Mouse (Mus musculus) forebrain, embryonic 13.5 days (tissue): ENCODE results near the gene Lcn2. TPM values are rescaled to one million over a fixed set of nuclear protein-coding genes. Genes with fewer than 3 reads are reported as not detected.
A peak's percentile ranks its signal among the peaks of the same experiment; 100 is the strongest.

Experiments used
- ATAC-seq: fragments of 200-750 bp; cut with Nextera tagmentation; 2 replicates; pipeline ENCODE4 v1.8.0; 2017
- H3K27ac ChIP-seq: fragments of 300-500 bp; sonication (generic); 2 replicates; pipeline ENCODE4 v1.5.1; 2015; ENCODE audit warnings: inconsistent platforms, mild to moderate bottlenecking, moderate library complexity
- H3K27me3 ChIP-seq: fragments of 300-500 bp; sonication (generic); 2 replicates; pipeline ENCODE4 v1.6.1; 2015; ENCODE audit warnings: mild to moderate bottlenecking, inconsistent platforms
- H3K36me3 ChIP-seq: fragments of 300-500 bp; sonication (generic); 2 replicates; pipeline ENCODE4 v1.6.1; 2015; ENCODE audit warnings: mild to moderate bottlenecking, inconsistent platforms; ENCODE audit not compliant: poor library complexity, severe bottlenecking
- H3K4me1 ChIP-seq: fragments of 300-500 bp; sonication (generic); 2 replicates; pipeline ENCODE4 v1.6.1; 2015; ENCODE audit warnings: inconsistent platforms
- H3K4me2 ChIP-seq: fragments of 300-500 bp; sonication (generic); 2 replicates; pipeline ENCODE4 v1.6.1; 2015; ENCODE audit warnings: inconsistent platforms, mild to moderate bottlenecking, moderate library complexity
- H3K4me3 ChIP-seq: fragments of 300-500 bp; sonication (generic); 2 replicates; pipeline ENCODE4 v1.5.1; 2015; ENCODE audit warnings: mild to moderate bottlenecking, inconsistent platforms
- H3K9ac ChIP-seq: fragments of 300-500 bp; sonication (generic); 2 replicates; pipeline ENCODE4 v1.6.1; 2015; ENCODE audit warnings: mild to moderate bottlenecking, inconsistent platforms
- H3K9me3 ChIP-seq: fragments of 300-500 bp; sonication (generic); replicated peaks from 2 replicates; pipeline ENCODE4 v1.6.1; 2016; ENCODE audit warnings: inconsistent platforms
- WGBS: fragments of 180-500 bp; shearing (Covaris S2); methylation state at CpG from one replicate; pipeline ENCODE4 v1.1.7; 2015; 5-methylcytosine and 5-hydroxymethylcytosine counted together
- polyA plus RNA-seq: library from polyadenylated mRNA; unstranded; fragments of >200 nt; fragmentation: Nextera tagmentation; extraction: Ambion mirVana; gene quantifications from 2 replicates; pipeline ENCODE4 v1.2.1, GENCODE M21; 2015

Lcn2 gene
- polyA plus RNA-seq = 0.20 TPM in 1 of 2 replicates, not detected in the other

- no peak for ATAC-seq
- WGBS = 72% methylated on average over 4 of the region's 5 CpGs
- H3K9ac ChIP-seq = no peak within 1 kb of the TSS; the same call in 1 of the 2 replicates
Observed at GRCm38 (mm10) chr2:32387706-32388490, at the start of gene Lcn2. TSS of gene Lcn2 (minus strand) at chr2:32388252.

GRCm38 (mm10) chr2:32437612-32438166 lies 49.6 kb upstream of the Lcn2 start:
- Histone ChIP-seq H3K4me3 (no peak overlapping the region), H3K9ac (0 out of 2 replicates have a peak overlapping the region, but pooled peaks have one; percentile 30), H3K36me3 (no peaks in the 10 kb centered on the region), H3K27ac (peak overlapping the region; percentile 85), H3K4me1 (peaks cover 51% of the 10 kb centered on the region), H3K4me2 (peak overlapping the region; percentile 6; the same call in 1 of the 2 replicates), H3K27me3 (no peaks in the 10 kb centered on the region), H3K9me3 (no peaks in the 10 kb centered on the region)
- WGBS = 72% methylated on average over 2 of the region's 2 CpGs
- ATAC-seq = no peak

More at GRCm38 (mm10) chr2:32387706-32388490, at the start of gene Lcn2:
- H3K27ac ChIP-seq = no peak within 1 kb of the TSS
- no peaks in the 10 kb centered on the region for H3K9me3 ChIP-seq
- H3K27me3 ChIP-seq = peaks cover 11% of the 10 kb centered on the region
- no peak within 1 kb of the TSS for H3K4me3 ChIP-seq
- H3K36me3 ChIP-seq = no peaks in the 10 kb centered on the region
- no peak within 1 kb of the TSS for H3K4me2 ChIP-seq
- H3K4me1 ChIP-seq = no peaks in the 10 kb centered on the region

- Histone ChIP-seq H3K9ac (0 out of 2 replicates have a peak overlapping the region, but pooled peaks have one; percentile 30), H3K4me2 (peak overlapping the region; percentile 6; the same call in 1 of the 2 replicates), H3K27me3 (no peaks in the 10 kb centered on the region), H3K36me3 (no peaks in the 10 kb centered on the region), H3K4me3 (no peak overlapping the region), H3K9me3 (no peaks in the 10 kb centered on the region), H3K27ac (peak overlapping the region; percentile 85), H3K4me1 (peaks cover 52% of the 10 kb centered on the region)
- 27% methylated on average over 3 of the region's 3 CpGs for WGBS
- ATAC-seq = peak; percentile 82
Observed at GRCm38 (mm10) chr2:32436686-32437372, 48.8 kb upstream of the Lcn2 start.

- peak overlapping the region; percentile 46 for H3K4me3 ChIP-seq
- no peaks in the 10 kb centered on the region for H3K9me3 ChIP-seq
- peak; percentile 96 for ATAC-seq
- H3K9ac ChIP-seq = peak overlapping the region; percentile 75
- WGBS = 5% methylated on average over 18 of the region's 18 CpGs
- H3K27ac ChIP-seq = peak overlapping the region; percentile 84
- H3K36me3 ChIP-seq = 0 out of 2 replicates have a peak, but pooled peaks cover 5% of the 10 kb centered on the region
- no peaks in the 10 kb centered on the region for H3K27me3 ChIP-seq
- peaks cover 45% of the 10 kb centered on the region for H3K4me1 ChIP-seq
- peak overlapping the region; percentile 79 for H3K4me2 ChIP-seq
Observed at GRCm38 (mm10) chr2:32430701-32431676, 42.9 kb upstream of the Lcn2 start.

- ATAC-seq = no peak
- Histone ChIP-seq H3K9me3 (no peaks in the 10 kb centered on the region), H3K4me3 (peak overlapping the region; percentile 31), H3K9ac (peak overlapping the region; percentile 47), H3K27ac (peak overlapping the region; percentile 82), H3K27me3 (no peaks in the 10 kb centered on the region), H3K36me3 (0 out of 2 replicates have a peak, but pooled peaks cover 5% of the 10 kb centered on the region), H3K4me2 (peak overlapping the region; percentile 79), H3K4me1 (peaks cover 54% of the 10 kb centered on the region)
- 69% methylated on average over 4 of the region's 4 CpGs for WGBS
Observed at GRCm38 (mm10) chr2:32429215-32429891, 41.3 kb upstream of the Lcn2 start.

GRCm38 (mm10) chr2:32428262-32428722 lies 40.2 kb upstream of the Lcn2 start:
- H3K27me3 ChIP-seq = no peaks in the 10 kb centered on the region
- H3K4me3 ChIP-seq = peak overlapping the region; percentile 31
- peak; percentile 86 for ATAC-seq
- peaks cover 65% of the 10 kb centered on the region for H3K4me1 ChIP-seq
- H3K9me3 ChIP-seq = no peaks in the 10 kb centered on the region
- WGBS = 27% methylated on average over 8 of the region's 8 CpGs
- H3K36me3 ChIP-seq = 0 out of 2 replicates have a peak, but pooled peaks cover 5% of the 10 kb centered on the region
- peak overlapping the region; percentile 82 for H3K27ac ChIP-seq
- H3K9ac ChIP-seq = peak overlapping the region; percentile 47; the same call in 1 of the 2 replicates
- peak overlapping the region; percentile 79 for H3K4me2 ChIP-seq

GRCm38 (mm10) chr2:32427720-32428119 lies 39.7 kb upstream of the Lcn2 start:
- peak overlapping the region; percentile 82 for H3K27ac ChIP-seq
- no peak for ATAC-seq
- peak overlapping the region; percentile 47; the same call in 1 of the 2 replicates for H3K9ac ChIP-seq
- 0 out of 2 replicates have a peak, but pooled peaks cover 5% of the 10 kb centered on the region for H3K36me3 ChIP-seq
- H3K4me1 ChIP-seq = peaks cover 71% of the 10 kb centered on the region
- H3K27me3 ChIP-seq = no peaks in the 10 kb centered on the region
- WGBS = 81% methylated on average over 5 of the region's 5 CpGs
- H3K9me3 ChIP-seq = no peaks in the 10 kb centered on the region
- H3K4me2 ChIP-seq = peak overlapping the region; percentile 79
- H3K4me3 ChIP-seq = peak overlapping the region; percentile 31; the same call in 1 of the 2 replicates

- no peak overlapping the region for H3K4me2 ChIP-seq
- H3K27ac ChIP-seq = no peak overlapping the region
- no peaks in the 10 kb centered on the region for H3K27me3 ChIP-seq
- no peak for ATAC-seq
- no peaks in the 10 kb centered on the region for H3K9me3 ChIP-seq
- H3K36me3 ChIP-seq = peaks cover 7% of the 10 kb centered on the region
- no peak overlapping the region for H3K4me3 ChIP-seq
- 97% methylated on average over 1 of the region's 1 CpGs for WGBS
- no peak overlapping the region for H3K9ac ChIP-seq
- H3K4me1 ChIP-seq = peaks cover 66% of the 10 kb centered on the region
Observed at GRCm38 (mm10) chr2:32426141-32426540, 38.1 kb upstream of the Lcn2 start.

- H3K4me1 ChIP-seq = peaks cover 62% of the 10 kb centered on the region
- no peaks in the 10 kb centered on the region for H3K9me3 ChIP-seq
- 82% methylated on average over 5 of the region's 5 CpGs for WGBS
Observed at GRCm38 (mm10) chr2:32425568-32425967, 37.5 kb upstream of the Lcn2 start.

GRCm38 (mm10) chr2:32424796-32425195 lies 36.7 kb upstream of the Lcn2 start:
- no peak overlapping the region for H3K4me3 ChIP-seq
- H3K27ac ChIP-seq = peak overlapping the region; percentile 68; the same call in 1 of the 2 replicates
- peaks cover 21% of the 10 kb centered on the region for H3K36me3 ChIP-seq
- ATAC-seq = no peak
- no peaks in the 10 kb centered on the region for H3K9me3 ChIP-seq
- H3K27me3 ChIP-seq = no peaks in the 10 kb centered on the region
- 13% methylated on average over 3 of the region's 3 CpGs for WGBS
- H3K4me2 ChIP-seq = no peak overlapping the region
- H3K4me1 ChIP-seq = peaks cover 55% of the 10 kb centered on the region
- H3K9ac ChIP-seq = no peak overlapping the region

More at GRCm38 (mm10) chr2:32425568-32425967, 37.5 kb upstream of the Lcn2 start:
- no peak for ATAC-seq
- H3K9ac ChIP-seq = no peak overlapping the region
- H3K4me2 ChIP-seq = no peak overlapping the region
- no peak overlapping the region for H3K4me3 ChIP-seq
- peaks cover 13% of the 10 kb centered on the region for H3K36me3 ChIP-seq
- no peaks in the 10 kb centered on the region for H3K27me3 ChIP-seq
- no peak overlapping the region for H3K27ac ChIP-seq
